17 mouse cellular contexts compared by ENCODE assay signal in the genomic region with DNA sequence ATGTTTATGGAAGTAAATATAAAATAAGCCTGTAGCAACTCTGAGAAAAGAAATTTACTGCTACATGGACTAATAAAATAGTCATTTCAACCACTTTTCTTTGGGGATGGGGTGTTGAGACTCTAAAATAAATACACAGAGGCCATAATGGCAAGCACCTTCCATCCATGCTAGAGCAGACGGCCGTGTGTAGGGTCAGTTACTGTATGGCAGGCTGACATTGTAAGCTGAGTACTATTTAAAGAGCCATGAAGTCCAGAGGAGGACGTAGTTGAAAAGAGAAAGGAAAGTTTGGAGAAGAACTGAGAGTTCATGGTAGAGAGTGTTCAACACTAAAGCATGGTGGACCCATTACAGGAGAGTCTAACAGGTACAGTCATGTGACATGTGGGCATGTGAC.
"Had no signal": no experiment of that assay in that cellular context is flagged by ENCODE, and none has a peak within 500 bp of the region (broad histone marks: within the 10 kb centered on the region; RNA-seq: fewer than 3 reads in every experiment).

No protein-coding gene starts in this region.

- H3K27me3 ChIP-seq: lung, embryonic 15.5 days; megakaryocyte, embryonic 14.5 days; midbrain, embryonic 13.5 days; midbrain, embryonic 15.5 days; neural tube, embryonic 12.5 days; stomach, embryonic 15.5 days had no signal

- H3K36me3 ChIP-seq: lung, embryonic 15.5 days; midbrain, embryonic 13.5 days; midbrain, embryonic 15.5 days; neural tube, embryonic 12.5 days; stomach, embryonic 15.5 days had no signal

- H3K27ac ChIP-seq: lung, embryonic 15.5 days; macrophage; midbrain, embryonic 13.5 days; midbrain, embryonic 15.5 days; neural tube, embryonic 12.5 days; stomach, embryonic 15.5 days; stomach, postnatal 0 days had no signal

- ATAC-seq: lung, postnatal 0 days; midbrain, embryonic 13.5 days; midbrain, embryonic 15.5 days had no signal

- H3K4me1 ChIP-seq: lung, embryonic 15.5 days; megakaryocyte, embryonic 14.5 days; midbrain, embryonic 13.5 days; midbrain, embryonic 15.5 days; neural tube, embryonic 12.5 days; stomach, embryonic 15.5 days had no signal

- DNase-seq: lung, adult 2 months; lung, postnatal 14 days; lung, postnatal 36 days; right cerebral cortex, postnatal 14 days; thymus, adult 2 months; thymus, postnatal 25 days; thymus, postnatal 4 days had no signal

- H3K9ac ChIP-seq: lung, embryonic 15.5 days; midbrain, embryonic 13.5 days; midbrain, embryonic 15.5 days; neural tube, embryonic 12.5 days; stomach, embryonic 15.5 days had no signal

- H3K4me2 ChIP-seq: lung, embryonic 15.5 days; midbrain, embryonic 11.5 days; midbrain, embryonic 13.5 days; midbrain, embryonic 15.5 days; neural tube, embryonic 12.5 days; stomach, embryonic 15.5 days had no signal

- H3K9me3 ChIP-seq: lung, embryonic 15.5 days; midbrain, embryonic 13.5 days; midbrain, embryonic 15.5 days; neural tube, embryonic 12.5 days; stomach, embryonic 15.5 days had no signal

- H3K4me3 ChIP-seq: lung, embryonic 15.5 days; megakaryocyte, embryonic 14.5 days; midbrain, embryonic 13.5 days; midbrain, embryonic 15.5 days; neural tube, embryonic 12.5 days; stomach, embryonic 15.5 days had no signal
